Mouse (Mus musculus) lung, adult 2 months (tissue): ENCODE results near the gene Tbc1d17.

Source experiments
- CTCF ChIP-seq: fragments of 200-500 bp; IDR thresholded peaks from 2 replicates; pipeline ENCODE4 v1.5.1; 2011; ENCODE audit warnings: mild to moderate bottlenecking, low read length, control low read depth; ENCODE audit not compliant: insufficient read depth
- POLR2A ChIP-seq: fragments of 200-500 bp; IDR thresholded peaks from 2 replicates; pipeline ENCODE4 v1.6.1; 2011; ENCODE audit warnings: low read depth, mild to moderate bottlenecking, control low read depth, low read length, borderline replicate concordance; ENCODE audit errors: extremely low read depth

GRCm38 (mm10) chr7:44857905-44858304 is 9.0 kb upstream of the Tbc1d17 start:
- no peak for TF ChIP-seq CTCF
- TF ChIP-seq POLR2A, result no peak
